Mouse (Mus musculus) midbrain, embryonic 15.5 days (tissue): ENCODE results near the gene Otub1. TPM values are rescaled to one million over a fixed set of nuclear protein-coding genes. Genes with fewer than 3 reads are reported as not detected.

Experiments used
- ATAC-seq: fragments of 200-750 bp; cut with Nextera tagmentation; replicated peaks from 2 replicates; pipeline ENCODE4 v1.8.0; 2017; ENCODE audit warnings: moderate TSS enrichment
- H3K27ac ChIP-seq: fragments of 300-500 bp; sonication (generic); 2 replicates; pipeline ENCODE4 v1.5.1; 2015; ENCODE audit warnings: mild to moderate bottlenecking, inconsistent platforms
- H3K27me3 ChIP-seq: fragments of 300-500 bp; sonication (generic); replicated peaks from 2 replicates; pipeline ENCODE4 v1.6.1; 2015; ENCODE audit warnings: inconsistent platforms
- H3K36me3 ChIP-seq: fragments of 300-500 bp; sonication (generic); replicated peaks from 2 replicates; pipeline ENCODE4 v1.6.1; 2015; ENCODE audit warnings: inconsistent platforms
- H3K4me1 ChIP-seq: fragments of 300-500 bp; sonication (generic); 2 replicates; pipeline ENCODE4 v1.6.1; 2015; ENCODE audit warnings: inconsistent platforms
- H3K4me2 ChIP-seq: fragments of 300-500 bp; sonication (generic); 2 replicates; pipeline ENCODE4 v1.6.1; 2015; ENCODE audit warnings: inconsistent platforms, mild to moderate bottlenecking, moderate library complexity
- H3K4me3 ChIP-seq: fragments of 300-500 bp; sonication (generic); 2 replicates; pipeline ENCODE4 v1.5.1; 2015; ENCODE audit warnings: mild to moderate bottlenecking, inconsistent platforms
- H3K9ac ChIP-seq: fragments of 300-500 bp; sonication (generic); 2 replicates; pipeline ENCODE4 v1.6.1; 2015; ENCODE audit warnings: mild to moderate bottlenecking, inconsistent platforms
- H3K9me3 ChIP-seq: fragments of 300-500 bp; sonication (generic); 2 replicates; pipeline ENCODE4 v1.6.1; 2016; ENCODE audit warnings: inconsistent platforms
- WGBS: fragments of 180-500 bp; shearing (Covaris S2); methylation state at CpG from one replicate; pipeline ENCODE4 v1.1.7; 2015; ENCODE audit warnings: mixed read lengths; 5-methylcytosine and 5-hydroxymethylcytosine counted together
- polyA plus RNA-seq: library from polyadenylated mRNA; unstranded; fragments of >200 nt; fragmentation: Nextera tagmentation; extraction: Ambion mirVana; gene quantifications from 2 replicates; pipeline ENCODE4 v1.2.1, GENCODE M21; 2015

Otub1 gene
- polyA plus RNA-seq, 1 experiment from 2014 or later, result 242 TPM

GRCm38 (mm10) chr19:7183419-7183818, 22.7 kb downstream of the Otub1 start:
- no peak overlapping the region for H3K9ac ChIP-seq
- no peaks in the 10 kb centered on the region for H3K36me3 ChIP-seq
- WGBS, result 34% methylated on average over 11 of the region's 11 CpGs
- H3K27me3 ChIP-seq, result peaks cover 38% of the 10 kb centered on the region
- H3K4me3 ChIP-seq, result no peak overlapping the region
- peaks cover 38% of the 10 kb centered on the region for H3K4me1 ChIP-seq
- H3K9me3 ChIP-seq, result no peaks in the 10 kb centered on the region
- no peak overlapping the region for H3K4me2 ChIP-seq
- no peak overlapping the region for H3K27ac ChIP-seq
- ATAC-seq, result no peak

- H3K4me2 ChIP-seq, result 0 out of 2 replicates have a peak overlapping the region, but pooled peaks have one; percentile 10
- WGBS, result 9% methylated on average over 23 of the region's 23 CpGs
- no peak overlapping the region for H3K4me3 ChIP-seq
- no peaks in the 10 kb centered on the region for H3K36me3 ChIP-seq
- no peaks in the 10 kb centered on the region for H3K9me3 ChIP-seq
- peak; percentile 64 for ATAC-seq
- peaks cover 38% of the 10 kb centered on the region for H3K27me3 ChIP-seq
- H3K9ac ChIP-seq, result no peak overlapping the region
- 0 out of 2 replicates have a peak overlapping the region, but pooled peaks have one; percentile 20 for H3K27ac ChIP-seq
- H3K4me1 ChIP-seq, result peaks cover 42% of the 10 kb centered on the region
Observed at GRCm38 (mm10) chr19:7182273-7182949, 23.7 kb downstream of the Otub1 start.

- peaks cover 42% of the 10 kb centered on the region for H3K4me1 ChIP-seq
- H3K4me2 ChIP-seq, result no peak overlapping the region
- no peak overlapping the region for H3K9ac ChIP-seq
- no peaks in the 10 kb centered on the region for H3K9me3 ChIP-seq
- H3K4me3 ChIP-seq, result no peak overlapping the region
- H3K27ac ChIP-seq, result no peak overlapping the region
- no peak for ATAC-seq
- 54% methylated on average over 7 of the region's 7 CpGs for WGBS
- H3K36me3 ChIP-seq, result no peaks in the 10 kb centered on the region
- peaks cover 33% of the 10 kb centered on the region for H3K27me3 ChIP-seq
Observed at GRCm38 (mm10) chr19:7181496-7181895, 24.6 kb downstream of the Otub1 start.

- Histone ChIP-seq H3K4me2 (no peak overlapping the region), H3K9me3 (no peaks in the 10 kb centered on the region), H3K27me3 (peaks cover 28% of the 10 kb centered on the region), H3K9ac (no peak overlapping the region), H3K4me1 (peaks cover 44% of the 10 kb centered on the region), H3K27ac (no peak overlapping the region), H3K4me3 (no peak overlapping the region), H3K36me3 (no peaks in the 10 kb centered on the region)
- WGBS, result 73% methylated on average over 8 of the region's 8 CpGs
- ATAC-seq, result no peak
Observed at GRCm38 (mm10) chr19:7180756-7181405, 25.2 kb downstream of the Otub1 start.

- 63% methylated on average over 3 of the region's 3 CpGs for WGBS
- Histone ChIP-seq H3K9ac (no peak overlapping the region), H3K27ac (no peak overlapping the region), H3K4me1 (peaks cover 37% of the 10 kb centered on the region), H3K27me3 (0 out of 2 replicates have a peak, but pooled peaks cover 16% of the 10 kb centered on the region), H3K4me2 (no peak overlapping the region), H3K36me3 (no peaks in the 10 kb centered on the region), H3K9me3 (no peaks in the 10 kb centered on the region), H3K4me3 (no peak overlapping the region)
- no peak for ATAC-seq
Observed at GRCm38 (mm10) chr19:7178841-7179452, 27.2 kb downstream of the Otub1 start.

- no peaks in the 10 kb centered on the region for H3K36me3 ChIP-seq
- H3K4me3 ChIP-seq, result no peak overlapping the region
- H3K4me2 ChIP-seq, result no peak overlapping the region
- H3K9ac ChIP-seq, result no peak overlapping the region
- peaks cover 30% of the 10 kb centered on the region for H3K4me1 ChIP-seq
- H3K27me3 ChIP-seq, result 0 out of 2 replicates have a peak, but pooled peaks cover 12% of the 10 kb centered on the region
- ATAC-seq, result no peak
- H3K9me3 ChIP-seq, result no peaks in the 10 kb centered on the region
- 57% methylated on average over 13 of the region's 13 CpGs for WGBS
- no peak overlapping the region for H3K27ac ChIP-seq
Observed at GRCm38 (mm10) chr19:7177804-7178511, 28.2 kb downstream of the Otub1 start.

- ATAC-seq, result no peak
- no peaks in the 10 kb centered on the region for H3K9me3 ChIP-seq
- 5% methylated on average over 11 of the region's 11 CpGs for WGBS
- no peak overlapping the region for H3K4me3 ChIP-seq
- 0 out of 2 replicates have a peak, but pooled peaks cover 8% of the 10 kb centered on the region for H3K27me3 ChIP-seq
- no peak overlapping the region; the same call in 1 of the 2 replicates for H3K9ac ChIP-seq
- H3K4me2 ChIP-seq, result no peak overlapping the region
- no peaks in the 10 kb centered on the region for H3K36me3 ChIP-seq
- H3K4me1 ChIP-seq, result peaks cover 31% of the 10 kb centered on the region
- H3K27ac ChIP-seq, result no peak overlapping the region
Observed at GRCm38 (mm10) chr19:7176041-7176696, 29.9 kb downstream of the Otub1 start.

- H3K9me3 ChIP-seq, result no peaks in the 10 kb centered on the region
- peaks cover 25% of the 10 kb centered on the region for H3K4me1 ChIP-seq
- no peak overlapping the region for H3K4me3 ChIP-seq
- H3K27me3 ChIP-seq, result peaks cover 13% of the 10 kb centered on the region; the same call in 1 of the 2 replicates
- H3K27ac ChIP-seq, result peak overlapping the region; percentile 53
- no peak overlapping the region for H3K9ac ChIP-seq
- peak; percentile 91 for ATAC-seq
- H3K36me3 ChIP-seq, result no peaks in the 10 kb centered on the region
- peak overlapping the region; percentile 14; the same call in 1 of the 2 replicates for H3K4me2 ChIP-seq
- 10% methylated on average over 13 of the region's 13 CpGs for WGBS
Observed at GRCm38 (mm10) chr19:7172051-7172866, 33.9 kb downstream of the Otub1 start.

GRCm38 (mm10) chr19:7171447-7171846, 34.7 kb downstream of the Otub1 start:
- H3K9me3 ChIP-seq, result no peaks in the 10 kb centered on the region
- H3K4me3 ChIP-seq, result no peak overlapping the region
- peaks cover 24% of the 10 kb centered on the region for H3K4me1 ChIP-seq
- peak overlapping the region; percentile 53 for H3K27ac ChIP-seq
- ATAC-seq, result peak; percentile 23; the same call in 1 of the 2 replicates
- no peaks in the 10 kb centered on the region for H3K36me3 ChIP-seq
- WGBS, result 7% methylated on average over 8 of the region's 8 CpGs
- H3K27me3 ChIP-seq, result peaks cover 13% of the 10 kb centered on the region; the same call in 1 of the 2 replicates
- no peak overlapping the region for H3K4me2 ChIP-seq
- H3K9ac ChIP-seq, result no peak overlapping the region

GRCm38 (mm10) chr19:7170916-7171315, 35.2 kb downstream of the Otub1 start:
- Histone ChIP-seq H3K4me3 (no peak overlapping the region), H3K9me3 (no peaks in the 10 kb centered on the region), H3K27ac (no peak overlapping the region), H3K4me1 (peaks cover 24% of the 10 kb centered on the region), H3K27me3 (peaks cover 13% of the 10 kb centered on the region; the same call in 1 of the 2 replicates), H3K4me2 (no peak overlapping the region), H3K36me3 (no peaks in the 10 kb centered on the region), H3K9ac (no peak overlapping the region)
- ATAC-seq, result no peak
- 81% methylated on average over 6 of the region's 6 CpGs for WGBS

GRCm38 (mm10) chr19:7168423-7168822, 37.7 kb downstream of the Otub1 start:
- Histone ChIP-seq H3K9ac (no peak overlapping the region), H3K27ac (no peak overlapping the region), H3K4me2 (no peak overlapping the region), H3K9me3 (no peaks in the 10 kb centered on the region), H3K4me3 (no peak overlapping the region), H3K27me3 (peaks cover 11% of the 10 kb centered on the region; the same call in 1 of the 2 replicates), H3K4me1 (peaks cover 40% of the 10 kb centered on the region), H3K36me3 (no peaks in the 10 kb centered on the region)
- no peak for ATAC-seq
- WGBS, result 14% methylated on average over 2 of the region's 2 CpGs
